Mouse (Mus musculus) brown adipose tissue, adult 24 weeks (tissue): ENCODE measurements around the gene Fam20a. TPM values are rescaled to one million over a fixed set of nuclear protein-coding genes. Genes with fewer than 3 reads are reported as not detected.

ENCODE experiments used
- H3K27ac ChIP-seq: fragments of 200-500 bp; replicated peaks from 2 replicates; pipeline ENCODE4 v1.5.1; 2012; ENCODE audit warnings: low read depth, mild to moderate bottlenecking, low read length
- H3K4me1 ChIP-seq: fragments of 200-500 bp; 2 replicates; pipeline ENCODE4 v1.6.1; 2012; ENCODE audit warnings: low read length, mixed read lengths; ENCODE audit not compliant: control insufficient read depth, insufficient read depth, insufficient read length
- H3K4me3 ChIP-seq: fragments of 200-500 bp; 2 replicates; pipeline ENCODE4 v1.5.1; 2012; ENCODE audit warnings: low read depth, mild to moderate bottlenecking, low read length, moderate library complexity; ENCODE audit not compliant: insufficient read depth
- polyA plus RNA-seq: library from polyadenylated mRNA; stranded (reverse); fragments of >200 nt; gene quantifications from 2 replicates; pipeline ENCODE4 v1.2.4, GENCODE M21; 2012; ENCODE audit not compliant: missing spikeins, insufficient read depth, insufficient read length

The Fam20a gene
- 2.3 and 2.6 TPM in 2 replicates for polyA plus RNA-seq

- peak within 1 kb of the TSS; percentile 73 for H3K4me3 ChIP-seq
- peak within 1 kb of the TSS; percentile 80 for H3K27ac ChIP-seq
- H3K4me1 ChIP-seq: no peaks in the 10 kb centered on the region
These were observed at the start of gene Fam20a for GRCm38 (mm10) chr11:109721781-109722446. Gene Fam20a (minus strand): TSS chr11:109722279.

GRCm38 (mm10) chr11:109771381-109771780 is 49.3 kb upstream of the Fam20a start:
- H3K27ac ChIP-seq: no peak overlapping the region
- no peak overlapping the region for H3K4me3 ChIP-seq
- H3K4me1 ChIP-seq: no peaks in the 10 kb centered on the region

DNA sequence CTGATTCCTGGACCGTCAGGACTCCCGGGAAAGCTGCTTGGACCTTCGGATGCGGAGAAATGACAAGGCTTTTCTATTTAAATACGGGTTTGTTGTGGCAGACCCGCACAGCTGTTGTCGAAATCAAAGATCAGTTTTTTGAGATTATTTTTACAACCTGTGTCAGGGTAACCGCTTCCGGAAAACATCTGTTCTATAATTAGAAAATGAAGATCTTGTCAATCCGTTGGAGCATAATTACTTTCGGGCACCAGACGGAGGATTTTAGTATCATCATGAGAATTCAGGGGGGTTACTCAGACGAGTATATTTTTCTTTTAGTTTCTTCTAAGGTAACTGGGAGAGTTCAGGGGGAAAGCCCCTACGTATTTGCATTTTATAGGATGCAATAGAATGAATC is 48.1 kb upstream of the Fam20a start:
- H3K27ac ChIP-seq: no peak overlapping the region
- no peak overlapping the region for H3K4me3 ChIP-seq
- H3K4me1 ChIP-seq: no peaks in the 10 kb centered on the region

GRCm38 (mm10) chr11:109769091-109769490 is 47.0 kb upstream of the Fam20a start:
- Histone ChIP-seq H3K4me3 (no peak overlapping the region), H3K4me1 (no peaks in the 10 kb centered on the region), H3K27ac (no peak overlapping the region)

- H3K27ac ChIP-seq: no peak overlapping the region
- no peaks in the 10 kb centered on the region for H3K4me1 ChIP-seq
- H3K4me3 ChIP-seq: no peak overlapping the region
These were observed 38.0 kb upstream of the Fam20a start for GRCm38 (mm10) chr11:109760063-109760462.

GRCm38 (mm10) chr11:109758616-109759215 is 36.6 kb upstream of the Fam20a start:
- H3K4me1 ChIP-seq: no peaks in the 10 kb centered on the region
- H3K27ac ChIP-seq: no peak overlapping the region
- no peak overlapping the region for H3K4me3 ChIP-seq

DNA sequence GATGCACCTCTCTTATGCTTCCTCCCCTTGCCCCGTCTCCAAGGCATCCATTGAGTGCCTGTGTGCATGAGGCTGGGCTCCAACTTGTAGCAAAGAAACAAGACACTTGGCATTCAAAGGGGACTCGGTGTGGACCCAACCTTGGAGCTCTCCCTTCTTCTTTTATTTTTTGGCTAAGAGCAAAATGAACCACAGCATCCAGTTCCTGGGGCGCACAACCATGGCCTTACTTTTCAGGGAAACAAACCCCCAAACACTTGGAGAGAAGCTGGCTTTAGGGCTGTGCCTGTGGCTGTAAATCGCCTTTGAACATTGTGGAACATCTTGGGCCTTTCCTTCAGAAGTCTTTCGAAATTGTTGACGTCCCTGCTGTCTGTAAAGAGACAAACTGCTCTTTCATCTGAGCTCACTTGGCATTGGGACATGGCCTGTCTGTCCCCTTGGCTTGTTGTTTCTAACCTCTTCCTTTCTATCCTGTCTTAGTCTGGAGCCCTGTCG is 32.1 kb upstream of the Fam20a start:
- Histone ChIP-seq H3K27ac (no peak overlapping the region), H3K4me3 (no peak overlapping the region)

GRCm38 (mm10) chr11:109751636-109752603 is 29.8 kb upstream of the Fam20a start:
- Histone ChIP-seq H3K4me1 (no peaks in the 10 kb centered on the region), H3K4me3 (no peak overlapping the region), H3K27ac (no peak overlapping the region)

More for the DNA sequence above, 32.1 kb upstream of the Fam20a start:
- H3K4me1 ChIP-seq: no peaks in the 10 kb centered on the region

DNA sequence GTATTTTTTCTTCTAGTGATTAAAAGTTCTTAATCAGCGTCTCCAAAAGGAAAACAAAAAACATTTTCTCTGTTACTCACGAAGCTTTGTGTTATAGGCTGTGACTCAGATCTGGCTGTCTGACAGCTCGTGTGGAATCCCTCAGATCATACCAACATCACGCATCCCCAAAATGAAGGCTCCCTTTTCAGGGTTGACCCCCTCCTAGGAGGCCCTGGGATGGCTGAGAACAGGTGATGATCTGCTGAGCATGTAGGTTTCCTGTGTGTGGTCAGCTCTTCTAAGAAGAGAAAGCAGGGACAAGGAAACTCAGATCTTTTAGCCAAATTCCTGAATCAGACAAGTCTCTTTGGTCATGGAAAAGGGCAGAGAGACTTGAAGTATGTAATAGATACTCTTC is 23.1 kb upstream of the Fam20a start:
- Histone ChIP-seq H3K4me3 (no peak overlapping the region), H3K27ac (peak overlapping the region; percentile 40), H3K4me1 (peaks cover 5% of the 10 kb centered on the region; the same call in 1 of the 2 replicates)

DNA sequence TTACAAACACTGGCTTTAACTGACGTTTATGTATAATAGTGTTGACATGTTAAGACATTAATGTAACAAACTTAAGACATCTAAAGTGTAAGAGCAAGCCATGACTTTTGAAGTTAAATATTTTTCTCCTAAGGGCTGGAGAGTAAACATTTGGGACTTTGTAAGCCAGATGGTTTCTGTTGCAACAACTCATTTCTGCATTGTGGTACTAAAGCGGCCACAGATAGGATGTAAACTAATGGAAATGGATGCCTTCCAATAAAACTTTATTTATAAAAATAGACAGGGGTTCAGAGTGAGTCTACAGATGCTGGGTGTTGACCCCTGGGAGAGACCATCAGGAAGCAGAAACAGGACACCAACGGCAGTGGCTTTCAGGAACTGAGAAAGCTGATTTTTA is 15.9 kb upstream of the Fam20a start:
- Histone ChIP-seq H3K27ac (no peak overlapping the region), H3K4me1 (no peaks in the 10 kb centered on the region), H3K4me3 (no peak overlapping the region)

- Histone ChIP-seq H3K27ac (no peak overlapping the region), H3K4me1 (no peaks in the 10 kb centered on the region), H3K4me3 (no peak overlapping the region)
These were observed 14.3 kb upstream of the Fam20a start for GRCm38 (mm10) chr11:109736406-109736805.

- Histone ChIP-seq H3K4me3 (no peak overlapping the region), H3K4me1 (no peaks in the 10 kb centered on the region), H3K27ac (no peak overlapping the region)
These were observed 12.3 kb upstream of the Fam20a start for GRCm38 (mm10) chr11:109734341-109734740.

DNA sequence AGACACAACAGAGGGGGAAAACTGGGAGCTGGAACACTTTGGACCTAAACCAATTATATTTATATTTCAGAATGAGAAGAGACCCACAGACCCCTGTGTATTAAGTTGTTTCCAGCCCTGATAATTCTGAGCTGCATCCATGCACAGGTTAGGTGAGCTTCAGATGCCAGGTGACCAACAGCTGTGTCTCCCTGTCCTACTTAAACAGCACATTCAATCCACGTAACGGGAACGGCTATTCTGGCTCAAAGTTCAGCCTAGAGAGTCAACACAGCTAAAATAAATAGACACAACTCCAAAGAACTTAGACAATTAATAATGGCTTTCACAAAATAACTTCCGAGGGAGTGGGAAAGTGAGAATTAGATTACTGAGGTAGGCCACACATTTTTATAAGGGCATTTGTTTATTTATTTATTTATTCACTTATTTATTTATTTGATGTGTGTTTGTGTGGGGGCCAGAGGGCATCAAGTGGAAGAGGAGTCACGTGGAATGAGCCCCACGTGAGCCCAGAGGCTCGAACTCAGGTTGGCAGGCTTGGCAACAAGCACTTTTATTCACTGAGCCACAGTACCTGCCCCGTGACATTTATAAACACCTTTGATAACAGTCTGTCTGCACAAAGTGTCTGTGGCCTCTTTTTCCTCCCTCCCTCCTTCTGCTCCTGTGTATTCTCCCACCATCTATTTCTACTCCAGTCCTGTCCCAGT is 10.8 kb upstream of the Fam20a start:
- Histone ChIP-seq H3K4me1 (no peaks in the 10 kb centered on the region), H3K4me3 (no peak overlapping the region), H3K27ac (no peak overlapping the region)

GRCm38 (mm10) chr11:109728371-109728770 is 6.3 kb upstream of the Fam20a start:
- no peaks in the 10 kb centered on the region for H3K4me1 ChIP-seq
- no peak overlapping the region for H3K4me3 ChIP-seq
- no peak overlapping the region for H3K27ac ChIP-seq
